Mouse (Mus musculus): ENCODE measurements around the gene Plekhm3. TPM values are rescaled to one million over a fixed set of nuclear protein-coding genes. Genes with fewer than 3 reads are reported as not detected.
"Not testable (repeated sequence)": the region's sequence is repeated elsewhere in the genome, so short reads cannot be mapped to it uniquely, and the experiment has no call there.

Gene Plekhm3
- polyA plus RNA-seq, 2 experiments, result 0.58 to 0.63 TPM

- Histone ChIP-seq H3K4me1 (replicated peaks; ENCODE audit: control insufficient read depth in 2 of 2, insufficient read depth in 2 of 2, low read length in 1 of 2) (peaks cover 2 to 4% of the 10 kb centered on the region in 2 experiments; a peak in 3 of 4 replicates), H3K4me2 (ENCODE audit: low read depth) (peak overlapping the region; percentile 59), H3K9me3 (ENCODE audit: control insufficient read depth, low read length) (no peaks in the 10 kb centered on the region), H3K27ac (no peak overlapping the region), H3K9ac (replicated peaks) (no peak overlapping the region), H3K4me3 (ENCODE audit: insufficient read depth in 1 of 2, low read depth in 2 of 2, low read length in 2 of 2) (peak overlapping the region; percentile 83; a peak in 3 of 4 replicates), H3K36me3 (replicated peaks; ENCODE audit: control insufficient read depth, insufficient read depth, low read depth) (no peaks in the 10 kb centered on the region), H3K27me3 (ENCODE audit: control insufficient read depth, insufficient read depth, low read length) (no peaks in the 10 kb centered on the region)
- 55% methylated on average over 8 of the region's 8 CpGs for WGBS (ENCODE audit: insufficient replicate concordance)
- TF ChIP-seq CTCF (IDR thresholded peaks at IDR 0.05; ENCODE audit: low read depth) (no peak), EP300 (IDR thresholded peaks at IDR 0.05; ENCODE audit: low read depth) (no peak)
- no peak for DNase-seq (ENCODE audit: low read depth in 3 of 3, low spot score in 3 of 3)
- no peak for ATAC-seq (ENCODE audit: insufficient read depth)
These were observed 431 bp upstream of the Plekhm3 start for GRCm38 (mm10) chr1:64957021-64957489.

GRCm38 (mm10) chr1:64954786-64955185, 1.8 kb downstream of the Plekhm3 start:
- not testable (repeated sequence) for DNase-seq (ENCODE audit: low read depth in 3 of 3, low spot score in 3 of 3); H3K4me3 ChIP-seq (ENCODE audit: insufficient read depth in 1 of 2, low read depth in 2 of 2, low read length in 2 of 2); H3K9me3 ChIP-seq (ENCODE audit: control insufficient read depth, low read length); H3K4me1 ChIP-seq (replicated peaks; ENCODE audit: control insufficient read depth in 2 of 2, insufficient read depth in 2 of 2, low read length in 1 of 2); H3K27me3 ChIP-seq (ENCODE audit: control insufficient read depth, insufficient read depth, low read length); H3K36me3 ChIP-seq (replicated peaks; ENCODE audit: control insufficient read depth, insufficient read depth, low read depth); ATAC-seq (ENCODE audit: insufficient read depth); H3K27ac ChIP-seq; H3K4me2 ChIP-seq (ENCODE audit: low read depth); H3K9ac ChIP-seq (replicated peaks)
- 69% methylated on average over 7 of the region's 7 CpGs for WGBS (ENCODE audit: insufficient replicate concordance)

- no peak overlapping the region for H3K9ac ChIP-seq (replicated peaks)
- no peaks in the 10 kb centered on the region for H3K9me3 ChIP-seq (ENCODE audit: control insufficient read depth, low read length)
- DNase-seq (ENCODE audit: low read depth in 3 of 3, low spot score in 3 of 3), result no peak
- no peak for ATAC-seq (ENCODE audit: insufficient read depth)
- H3K27me3 ChIP-seq (ENCODE audit: control insufficient read depth, insufficient read depth, low read length), result no peaks in the 10 kb centered on the region
- no peak overlapping the region for H3K27ac ChIP-seq
- no peaks in the 10 kb centered on the region for H3K36me3 ChIP-seq (replicated peaks; ENCODE audit: control insufficient read depth, insufficient read depth, low read depth)
- no peak overlapping the region for H3K4me3 ChIP-seq (ENCODE audit: insufficient read depth in 1 of 2, low read depth in 2 of 2, low read length in 2 of 2)
- H3K4me1 ChIP-seq (replicated peaks; ENCODE audit: control insufficient read depth in 2 of 2, insufficient read depth in 2 of 2, low read length in 1 of 2), result peaks cover 0 to 5% of the 10 kb centered on the region in 2 experiments; a peak in 1 of 4 replicates
- TF ChIP-seq EP300 (IDR thresholded peaks at IDR 0.05; ENCODE audit: low read depth) (no peak), CTCF (IDR thresholded peaks at IDR 0.05; ENCODE audit: low read depth) (no peak)
- WGBS (ENCODE audit: insufficient replicate concordance), result 72% methylated on average over 3 of the region's 3 CpGs
- no peak overlapping the region for H3K4me2 ChIP-seq (ENCODE audit: low read depth)
These were observed 6.4 kb downstream of the Plekhm3 start for GRCm38 (mm10) chr1:64950271-64950670.

- Histone ChIP-seq H3K4me3 (ENCODE audit: insufficient read depth in 1 of 2, low read depth in 2 of 2, low read length in 2 of 2) (no peak overlapping the region), H3K36me3 (replicated peaks; ENCODE audit: control insufficient read depth, insufficient read depth, low read depth) (no peaks in the 10 kb centered on the region), H3K9me3 (ENCODE audit: control insufficient read depth, low read length) (no peaks in the 10 kb centered on the region), H3K27ac (no peak overlapping the region), H3K4me2 (ENCODE audit: low read depth) (no peak overlapping the region), H3K27me3 (ENCODE audit: control insufficient read depth, insufficient read depth, low read length) (no peaks in the 10 kb centered on the region), H3K9ac (replicated peaks) (no peak overlapping the region), H3K4me1 (replicated peaks; ENCODE audit: control insufficient read depth in 2 of 2, insufficient read depth in 2 of 2, low read length in 1 of 2) (peaks cover 0 to 5% of the 10 kb centered on the region in 2 experiments; a peak in 1 of 4 replicates)
- DNase-seq (ENCODE audit: low read depth in 3 of 3, low spot score in 3 of 3), result no peak
- ATAC-seq (ENCODE audit: insufficient read depth), result no peak
- WGBS (ENCODE audit: insufficient replicate concordance), result 11% methylated on average over 8 of the region's 8 CpGs
- TF ChIP-seq CTCF (IDR thresholded peaks at IDR 0.05; ENCODE audit: low read depth) (no peak), EP300 (IDR thresholded peaks at IDR 0.05; ENCODE audit: low read depth) (no peak)
These were observed 7.2 kb downstream of the Plekhm3 start for GRCm38 (mm10) chr1:64949377-64949776.

- 10% methylated on average over 4 of the region's 4 CpGs for WGBS (ENCODE audit: insufficient replicate concordance)
- H3K4me3 ChIP-seq (ENCODE audit: insufficient read depth in 1 of 2, low read depth in 2 of 2, low read length in 2 of 2), result no peak overlapping the region
- H3K27ac ChIP-seq, result no peak overlapping the region
- H3K9me3 ChIP-seq (ENCODE audit: control insufficient read depth, low read length), result no peaks in the 10 kb centered on the region
- no peak overlapping the region for H3K9ac ChIP-seq (replicated peaks)
- DNase-seq (ENCODE audit: low read depth in 3 of 3, low spot score in 3 of 3) (no peak), ATAC-seq (ENCODE audit: insufficient read depth) (no peak)
- no peaks in the 10 kb centered on the region for H3K27me3 ChIP-seq (ENCODE audit: control insufficient read depth, insufficient read depth, low read length)
- H3K36me3 ChIP-seq (replicated peaks; ENCODE audit: control insufficient read depth, insufficient read depth, low read depth), result no peaks in the 10 kb centered on the region
- TF ChIP-seq CTCF (IDR thresholded peaks at IDR 0.05; ENCODE audit: low read depth) (no peak), EP300 (IDR thresholded peaks at IDR 0.05; ENCODE audit: low read depth) (no peak)
- peaks cover 0 to 5% of the 10 kb centered on the region in 2 experiments; a peak in 1 of 4 replicates for H3K4me1 ChIP-seq (replicated peaks; ENCODE audit: control insufficient read depth in 2 of 2, insufficient read depth in 2 of 2, low read length in 1 of 2)
- H3K4me2 ChIP-seq (ENCODE audit: low read depth), result no peak overlapping the region
These were observed 10.5 kb downstream of the Plekhm3 start for GRCm38 (mm10) chr1:64946106-64946505.

Data from liver, embryonic 14.5 days (tissue).